Mouse (Mus musculus): Measurements from ENCODE around the gene Ptpn7. TPM values are rescaled to one million over a fixed set of nuclear protein-coding genes. Genes with fewer than 3 reads are reported as not detected.

The Ptpn7 gene
- polyA plus RNA-seq, 1 experiment from 2014 or later = 2.3 TPM

DNA sequence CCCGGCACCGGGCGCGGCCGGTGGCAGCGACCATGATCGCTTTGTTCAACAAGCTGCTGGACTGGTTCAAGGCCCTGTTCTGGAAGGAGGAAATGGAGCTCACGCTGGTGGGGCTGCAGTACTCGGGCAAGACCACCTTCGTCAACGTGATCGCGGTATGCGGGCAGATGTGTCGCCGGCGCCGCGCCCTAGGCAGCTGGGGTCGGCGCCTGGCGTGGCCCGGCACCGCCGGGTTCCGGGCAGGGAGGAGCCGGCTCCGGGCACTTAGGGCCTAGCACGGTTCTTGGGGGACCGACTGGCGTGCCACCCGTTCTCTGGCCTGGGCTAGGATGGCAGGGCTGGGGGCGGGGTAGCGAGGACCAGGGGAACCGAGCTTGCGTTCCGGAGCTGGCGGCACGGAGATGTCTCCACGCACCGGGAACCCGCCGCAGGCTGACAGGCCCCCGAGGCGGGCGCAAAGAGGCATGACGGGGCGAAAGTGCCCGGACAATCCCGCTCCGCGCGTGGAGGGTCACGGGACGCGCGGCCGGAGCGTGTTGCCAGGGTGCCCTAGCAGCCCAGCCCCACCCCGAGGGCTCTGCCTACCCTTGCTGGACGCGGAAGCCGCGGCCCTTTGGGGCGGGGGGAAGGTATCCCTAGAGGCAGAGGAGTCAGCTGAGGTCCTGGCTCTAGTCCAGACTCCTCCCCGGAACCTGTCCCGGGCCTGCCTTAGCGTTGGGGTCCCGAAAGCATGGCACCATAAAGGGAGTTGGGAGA, 14.6 kb downstream of the Ptpn7 start:
- peaks cover 12% of the 10 kb centered on the region for H3K36me3 ChIP-seq (replicated peaks)
- under 1% methylated on average over 69 of the region's 69 CpGs for WGBS
- H3K27ac ChIP-seq = peak overlapping the region; percentile 92
- peaks cover 35% of the 10 kb centered on the region for H3K27me3 ChIP-seq (ENCODE audit: poor library complexity, severe bottlenecking)
- peak; percentile 70 for DNase-seq (ENCODE audit: extremely low spot score, low spot score)
- no peaks in the 10 kb centered on the region for H3K9me3 ChIP-seq
- peaks cover 28% of the 10 kb centered on the region for H3K4me1 ChIP-seq
- H3K4me3 ChIP-seq = peak overlapping the region; percentile 96

DNA sequence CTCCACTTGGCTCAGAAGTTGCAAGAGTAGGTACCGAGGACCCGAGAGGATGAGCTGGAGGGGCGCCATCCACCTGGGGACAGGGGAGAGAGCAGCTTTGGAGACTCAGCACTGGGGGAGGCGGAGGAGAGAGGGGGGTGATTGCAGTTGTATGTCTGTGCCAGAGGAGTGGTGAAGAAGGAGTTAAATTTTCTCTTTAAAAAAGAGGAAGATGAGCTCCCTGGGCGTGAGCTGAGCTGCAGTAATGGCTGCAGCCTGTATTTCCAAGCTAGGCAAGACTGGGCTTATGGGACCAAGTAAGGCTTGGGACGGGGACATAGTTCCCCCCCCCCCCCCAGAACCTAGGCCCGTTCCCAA, 15.2 kb downstream of the Ptpn7 start:
- Histone ChIP-seq H3K36me3 (replicated peaks) (peaks cover 17% of the 10 kb centered on the region), H3K4me3 (peak overlapping the region; percentile 96), H3K4me1 (peaks cover 28% of the 10 kb centered on the region), H3K9me3 (no peaks in the 10 kb centered on the region), H3K27me3 (ENCODE audit: poor library complexity, severe bottlenecking) (peaks cover 34% of the 10 kb centered on the region), H3K27ac (peak overlapping the region; percentile 92)
- no peak for DNase-seq (ENCODE audit: extremely low spot score, low spot score)
- 4% methylated on average over 7 of the region's 7 CpGs for WGBS

DNA sequence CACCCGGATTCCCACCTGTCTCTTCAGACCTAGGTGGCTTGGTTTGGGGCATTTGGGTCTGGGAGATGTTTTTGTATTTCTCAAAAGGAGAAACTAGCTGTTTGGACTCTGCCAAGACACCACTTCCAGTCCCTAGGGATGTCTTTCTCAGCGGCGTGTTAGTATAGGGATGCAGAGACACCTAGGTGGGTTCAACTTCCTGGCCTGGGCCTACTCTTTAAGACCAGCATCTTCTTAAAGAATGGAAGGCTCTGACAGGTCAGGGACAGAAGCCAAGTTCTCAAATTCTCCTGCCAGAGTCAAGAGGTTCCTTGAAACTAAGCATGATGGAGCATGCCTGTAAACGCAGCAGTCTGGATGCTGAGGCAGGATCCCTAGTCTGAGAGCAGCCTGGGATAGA, 16.0 kb downstream of the Ptpn7 start:
- no peak overlapping the region for H3K27ac ChIP-seq
- H3K4me1 ChIP-seq = peaks cover 28% of the 10 kb centered on the region
- no peaks in the 10 kb centered on the region for H3K9me3 ChIP-seq
- H3K27me3 ChIP-seq (ENCODE audit: poor library complexity, severe bottlenecking) = peaks cover 26% of the 10 kb centered on the region
- peaks cover 18% of the 10 kb centered on the region for H3K36me3 ChIP-seq (replicated peaks)
- H3K4me3 ChIP-seq = peak overlapping the region; percentile 96
- no peak for DNase-seq (ENCODE audit: extremely low spot score, low spot score)
- WGBS = 83% methylated on average over 4 of the region's 4 CpGs

DNA sequence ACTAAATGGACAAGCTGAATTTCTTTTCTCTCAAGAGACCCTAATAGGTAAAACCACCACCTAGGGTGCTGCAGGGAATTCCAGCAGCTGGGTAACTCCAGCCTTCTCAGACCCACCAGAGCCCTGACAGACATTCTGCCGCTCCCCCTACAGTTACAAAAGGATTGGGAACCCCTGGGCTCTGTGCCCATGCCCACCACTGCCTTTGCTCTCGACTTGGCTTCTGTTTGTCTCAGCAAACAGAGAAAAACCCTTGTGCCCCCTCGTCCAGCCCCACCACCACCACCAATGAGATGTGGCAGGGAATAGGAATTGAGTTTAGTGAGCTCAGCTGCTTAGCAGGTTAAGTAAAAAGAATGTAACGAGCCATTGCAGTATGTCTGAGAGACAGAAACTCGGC, 16.5 kb downstream of the Ptpn7 start:
- 82% methylated on average over 5 of the region's 5 CpGs for WGBS
- Histone ChIP-seq H3K27ac (no peak overlapping the region), H3K4me3 (no peak overlapping the region)

DNA sequence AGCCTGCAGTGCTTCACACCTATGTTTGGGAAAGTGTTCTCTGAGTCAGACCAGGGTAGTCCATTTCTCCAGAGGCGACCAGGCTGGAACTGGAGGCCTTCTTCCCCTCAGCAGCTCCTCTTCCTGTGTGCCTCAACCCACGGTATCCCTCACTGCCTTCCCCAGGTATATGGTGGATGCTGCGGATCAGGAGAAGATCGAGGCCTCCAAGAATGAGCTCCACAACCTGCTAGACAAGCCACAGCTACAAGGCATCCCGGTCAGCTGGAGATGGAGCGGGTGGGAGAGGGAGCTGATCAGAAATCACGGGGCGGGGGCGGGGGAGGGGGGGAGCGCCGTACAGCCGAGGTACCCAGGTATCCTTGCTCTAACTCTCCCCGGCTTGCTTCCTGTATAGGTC, 21.5 kb downstream of the Ptpn7 start:
- DNase-seq (ENCODE audit: extremely low spot score, low spot score) = no peak
- WGBS = 19% methylated on average over 13 of the region's 13 CpGs
- no peaks in the 10 kb centered on the region for H3K27me3 ChIP-seq (ENCODE audit: poor library complexity, severe bottlenecking)
- H3K4me3 ChIP-seq = peak overlapping the region; percentile 42
- peaks cover 46% of the 10 kb centered on the region for H3K36me3 ChIP-seq (replicated peaks)
- no peaks in the 10 kb centered on the region for H3K9me3 ChIP-seq
- H3K27ac ChIP-seq = peak overlapping the region; percentile 86
- peaks cover 25% of the 10 kb centered on the region for H3K4me1 ChIP-seq

More for the DNA sequence above, 16.5 kb downstream of the Ptpn7 start:
- H3K27me3 ChIP-seq (ENCODE audit: poor library complexity, severe bottlenecking) = peaks cover 21% of the 10 kb centered on the region
- peaks cover 31% of the 10 kb centered on the region for H3K4me1 ChIP-seq
- DNase-seq (ENCODE audit: extremely low spot score, low spot score) = no peak
- peaks cover 18% of the 10 kb centered on the region for H3K36me3 ChIP-seq (replicated peaks)
- H3K9me3 ChIP-seq = no peaks in the 10 kb centered on the region

DNA sequence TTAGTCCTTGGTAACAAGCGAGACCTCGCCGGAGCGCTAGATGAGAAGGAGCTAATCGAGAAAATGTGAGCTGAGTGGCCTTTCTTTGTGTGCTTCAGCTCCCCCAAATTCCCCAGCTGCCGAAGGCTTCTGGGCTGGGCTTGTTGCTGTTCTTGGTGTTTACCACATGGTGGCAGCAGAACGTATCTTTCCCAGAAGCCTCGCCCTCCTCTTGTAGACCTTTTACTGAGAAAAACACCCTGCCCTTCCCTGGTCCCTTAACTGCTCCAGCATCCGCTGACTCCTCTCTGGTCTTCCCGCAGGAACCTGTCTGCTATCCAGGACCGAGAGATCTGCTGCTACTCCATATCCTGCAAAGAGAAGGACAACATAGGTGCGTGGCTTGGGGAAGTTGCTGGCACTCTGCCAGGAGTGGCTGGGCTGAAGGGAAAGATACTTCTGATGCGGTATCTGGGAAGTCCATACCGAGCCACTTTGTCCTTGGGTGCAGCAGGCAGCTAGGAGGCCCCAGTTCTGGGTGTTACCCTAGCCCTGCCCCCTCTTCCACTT, 22.0 kb downstream of the Ptpn7 start:
- Histone ChIP-seq H3K9me3 (no peaks in the 10 kb centered on the region), H3K4me3 (peak overlapping the region; percentile 42), H3K36me3 (replicated peaks) (peaks cover 46% of the 10 kb centered on the region), H3K4me1 (peaks cover 29% of the 10 kb centered on the region), H3K27me3 (ENCODE audit: poor library complexity, severe bottlenecking) (no peaks in the 10 kb centered on the region), H3K27ac (peak overlapping the region; percentile 86)
- 3% methylated on average over 14 of the region's 14 CpGs for WGBS
- DNase-seq (ENCODE audit: extremely low spot score, low spot score) = peak; percentile 79

DNA sequence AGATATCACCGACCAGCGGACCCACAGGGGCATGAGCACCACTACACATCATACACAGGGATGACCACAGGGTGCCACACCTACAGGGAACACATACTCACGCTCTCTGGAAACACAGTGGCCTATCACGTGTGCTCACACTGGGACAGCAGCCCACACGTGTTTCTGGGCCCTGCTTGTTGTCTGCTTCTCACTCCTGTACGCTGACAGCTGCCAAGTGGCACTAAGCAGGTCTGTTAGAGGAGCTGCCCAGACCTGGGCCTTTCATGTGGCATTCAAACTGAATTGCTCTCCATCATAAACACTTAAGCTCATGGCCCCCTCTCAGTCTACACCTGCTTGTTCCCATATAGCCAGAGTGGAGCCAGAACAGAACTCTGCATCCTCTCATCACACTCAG, 23.8 kb downstream of the Ptpn7 start:
- DNase-seq (ENCODE audit: extremely low spot score, low spot score) = no peak
- Histone ChIP-seq H3K9me3 (no peaks in the 10 kb centered on the region), H3K36me3 (replicated peaks) (peaks cover 39% of the 10 kb centered on the region), H3K27me3 (ENCODE audit: poor library complexity, severe bottlenecking) (no peaks in the 10 kb centered on the region), H3K4me1 (peaks cover 33% of the 10 kb centered on the region), H3K4me3 (no peak overlapping the region), H3K27ac (no peak overlapping the region)
- WGBS = 89% methylated on average over 6 of the region's 6 CpGs

DNA sequence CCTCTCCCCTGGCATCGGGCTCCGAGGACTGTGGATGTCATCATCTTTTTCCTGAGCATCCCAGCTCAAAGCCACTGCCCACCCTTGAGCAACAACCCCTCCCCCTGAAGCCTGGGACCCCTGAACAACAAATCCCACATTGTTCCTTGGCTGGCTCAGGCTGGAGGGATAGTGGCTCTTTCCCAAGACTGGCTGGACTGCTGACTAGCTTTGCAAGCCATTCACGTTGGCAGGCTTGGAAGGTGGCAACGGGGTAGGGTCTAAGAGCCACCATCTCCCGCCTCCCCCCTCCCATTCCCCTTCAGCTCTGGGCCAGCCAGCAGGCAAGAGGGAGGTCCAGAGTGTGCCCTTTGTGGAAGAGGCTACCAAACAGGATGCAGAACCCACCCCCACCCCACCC, 26.1 kb downstream of the Ptpn7 start:
- no peaks in the 10 kb centered on the region for H3K9me3 ChIP-seq
- no peak for DNase-seq (ENCODE audit: extremely low spot score, low spot score)
- no peak overlapping the region for H3K4me3 ChIP-seq
- 65% methylated on average over 5 of the region's 5 CpGs for WGBS
- no peaks in the 10 kb centered on the region for H3K27me3 ChIP-seq (ENCODE audit: poor library complexity, severe bottlenecking)
- H3K27ac ChIP-seq = peak overlapping the region; percentile 69
- peaks cover 28% of the 10 kb centered on the region for H3K36me3 ChIP-seq (replicated peaks)
- H3K4me1 ChIP-seq = peaks cover 38% of the 10 kb centered on the region

DNA sequence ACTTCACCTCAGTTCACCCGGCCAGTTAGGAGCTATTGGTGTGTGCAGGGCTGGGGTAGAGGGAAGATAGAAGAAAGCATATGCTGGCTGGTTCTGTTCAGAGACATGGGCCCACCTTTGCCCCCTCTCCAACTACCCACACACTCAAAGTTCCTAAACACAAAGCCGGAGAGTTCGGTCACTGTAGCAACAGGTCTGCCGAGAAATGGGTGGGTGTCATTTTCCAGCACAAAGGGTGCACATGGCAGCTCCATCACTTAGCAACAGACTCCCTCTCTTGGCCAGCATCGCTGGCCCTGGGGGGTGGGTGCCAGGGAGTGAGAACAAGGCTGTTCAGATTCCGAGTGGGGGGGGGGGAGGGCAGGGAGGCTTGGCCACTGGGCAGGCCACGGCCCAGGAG, 26.6 kb downstream of the Ptpn7 start:
- Histone ChIP-seq H3K27ac (peak overlapping the region; percentile 69), H3K4me3 (no peak overlapping the region), H3K9me3 (no peaks in the 10 kb centered on the region), H3K36me3 (replicated peaks) (peaks cover 28% of the 10 kb centered on the region), H3K4me1 (peaks cover 34% of the 10 kb centered on the region), H3K27me3 (ENCODE audit: poor library complexity, severe bottlenecking) (no peaks in the 10 kb centered on the region)
- WGBS = 72% methylated on average over 7 of the region's 7 CpGs
- DNase-seq (ENCODE audit: extremely low spot score, low spot score) = no peak

DNA sequence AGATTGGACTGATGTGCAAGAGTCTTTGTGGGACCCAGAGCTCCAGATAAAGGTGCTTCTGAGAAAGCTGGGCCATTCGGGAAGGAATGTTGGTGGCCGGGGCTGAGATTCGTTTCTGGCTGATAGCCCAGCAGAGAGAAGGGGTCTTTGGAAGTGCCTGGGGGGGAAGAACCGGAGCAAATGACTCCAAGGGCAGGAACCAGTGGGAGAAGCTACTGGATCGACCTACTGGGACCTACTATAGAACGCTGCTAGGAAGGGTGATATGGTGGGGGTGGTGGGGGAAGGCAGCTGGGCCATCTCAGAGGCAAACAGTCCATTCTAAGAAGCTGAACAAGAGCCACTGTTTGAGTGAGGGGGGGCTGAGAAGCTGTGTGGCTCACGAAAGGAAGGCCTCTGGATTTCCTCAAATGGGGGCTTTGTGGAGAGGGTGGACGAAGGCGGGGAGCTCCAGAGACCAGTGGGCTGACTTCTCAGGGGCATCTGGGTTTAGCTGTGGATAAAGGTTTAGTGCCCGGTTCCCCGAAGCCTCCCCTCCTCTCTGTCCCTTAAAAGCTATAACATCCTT, 27.1 kb downstream of the Ptpn7 start:
- H3K4me1 ChIP-seq = peaks cover 28% of the 10 kb centered on the region
- peak overlapping the region; percentile 69 for H3K27ac ChIP-seq

DNA sequence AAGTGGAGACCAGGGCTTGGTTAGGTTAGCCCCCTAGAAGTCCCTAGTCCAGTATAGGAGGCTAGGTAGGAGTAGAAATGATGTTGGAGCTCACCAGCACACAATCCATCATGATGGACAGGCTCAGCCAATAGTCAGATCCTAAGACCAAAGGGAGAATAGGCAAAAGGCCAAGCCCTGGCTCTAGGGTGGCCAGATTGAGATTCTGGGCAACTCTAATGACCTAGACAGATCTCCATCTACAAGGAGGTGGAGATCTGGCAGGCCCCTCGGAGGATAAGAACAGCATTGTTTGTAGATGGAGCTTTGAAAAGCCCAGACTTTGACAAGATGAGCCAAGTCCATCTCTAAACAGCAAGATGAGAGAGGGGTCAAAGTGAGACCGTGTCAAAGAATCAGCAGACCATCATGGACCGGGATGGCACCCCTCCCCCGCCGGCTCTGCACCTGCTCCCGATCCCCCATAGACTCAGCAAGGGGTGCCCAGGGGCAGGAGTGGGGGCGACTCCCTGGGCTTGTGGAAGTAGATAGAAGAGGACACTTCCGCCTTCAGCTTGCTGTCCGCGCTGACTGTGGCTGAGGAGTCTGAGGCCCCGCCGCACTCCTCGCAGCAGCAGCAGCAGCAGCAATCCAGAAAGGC, 28.0 kb downstream of the Ptpn7 start:
- no peaks in the 10 kb centered on the region for H3K27me3 ChIP-seq (ENCODE audit: poor library complexity, severe bottlenecking)
- H3K9me3 ChIP-seq = no peaks in the 10 kb centered on the region
- peaks cover 21% of the 10 kb centered on the region for H3K4me1 ChIP-seq
- no peak overlapping the region for H3K27ac ChIP-seq
- DNase-seq (ENCODE audit: extremely low spot score, low spot score) = no peak
- WGBS = 85% methylated on average over 13 of the region's 13 CpGs
- H3K36me3 ChIP-seq (replicated peaks) = peaks cover 17% of the 10 kb centered on the region
- no peak overlapping the region for H3K4me3 ChIP-seq

More for the DNA sequence above, 27.1 kb downstream of the Ptpn7 start:
- H3K36me3 ChIP-seq (replicated peaks) = peaks cover 26% of the 10 kb centered on the region
- no peaks in the 10 kb centered on the region for H3K9me3 ChIP-seq
- WGBS = 87% methylated on average over 11 of the region's 11 CpGs
- H3K4me3 ChIP-seq = no peak overlapping the region
- no peak for DNase-seq (ENCODE audit: extremely low spot score, low spot score)
- no peaks in the 10 kb centered on the region for H3K27me3 ChIP-seq (ENCODE audit: poor library complexity, severe bottlenecking)

DNA sequence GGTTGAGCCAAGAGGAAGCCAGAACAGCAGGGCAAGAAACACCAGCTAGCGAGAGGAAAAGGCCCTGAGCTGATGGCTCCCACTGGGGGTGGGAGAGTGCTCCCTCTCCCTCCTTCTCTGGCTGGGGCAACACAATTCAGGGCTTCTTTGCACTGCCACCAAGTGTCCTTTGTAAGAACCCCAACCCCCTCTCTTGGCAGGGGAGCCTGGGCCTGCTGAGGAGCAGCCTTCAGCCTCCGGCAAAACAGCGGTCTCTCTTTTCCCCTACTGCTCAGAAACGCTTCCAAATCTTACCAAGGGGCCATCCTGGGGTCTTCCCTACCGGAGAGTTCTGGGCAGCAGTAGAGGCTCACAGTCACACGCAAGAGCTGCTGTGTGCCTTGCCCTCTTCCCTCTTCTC, 30.2 kb downstream of the Ptpn7 start:
- H3K4me3 ChIP-seq = no peak overlapping the region

DNA sequence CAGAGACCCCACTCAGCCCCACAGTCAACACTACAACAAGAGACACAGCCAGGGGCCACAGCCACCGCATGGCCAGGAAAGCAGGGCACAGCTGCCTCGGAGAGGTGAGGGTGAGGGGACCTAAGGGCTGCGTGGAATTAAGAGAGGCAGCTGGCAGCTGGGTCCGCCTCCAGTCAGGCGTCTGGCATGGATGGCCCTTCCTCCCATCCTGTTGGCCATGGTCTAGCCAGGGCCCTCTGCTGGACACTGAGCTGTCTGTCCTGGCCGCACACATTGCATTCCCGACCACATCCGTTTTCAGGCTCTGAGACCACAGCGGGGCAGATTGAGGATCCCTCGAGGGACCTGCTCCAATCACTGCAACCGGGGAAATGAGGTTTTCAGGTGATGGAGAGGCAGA, 34.9 kb downstream of the Ptpn7 start, which contains the start of gene Gpr37l1:
Gene Gpr37l1, minus strand, starts transcription at position 247 of the 400 bp plus-strand sequence.
- no peak within 1 kb of the TSS for H3K4me3 ChIP-seq
- 71% methylated on average over 11 of the region's 11 CpGs for WGBS
- peaks cover 5% of the 10 kb centered on the region; the same call in 1 of the 2 replicates for H3K4me1 ChIP-seq
- H3K9me3 ChIP-seq = no peaks in the 10 kb centered on the region
- no peaks in the 10 kb centered on the region for H3K36me3 ChIP-seq (replicated peaks)
- no peaks in the 10 kb centered on the region for H3K27me3 ChIP-seq (ENCODE audit: poor library complexity, severe bottlenecking)
- H3K27ac ChIP-seq = no peak within 1 kb of the TSS
- no peak for DNase-seq (ENCODE audit: extremely low spot score, low spot score)

More for the DNA sequence above, 30.2 kb downstream of the Ptpn7 start:
- H3K27ac ChIP-seq = 0 out of 2 replicates have a peak overlapping the region, but pooled peaks have one; percentile 16
- no peak for DNase-seq (ENCODE audit: extremely low spot score, low spot score)
- H3K36me3 ChIP-seq (replicated peaks) = no peaks in the 10 kb centered on the region
- peaks cover 21% of the 10 kb centered on the region for H3K4me1 ChIP-seq
- 37% methylated on average over 6 of the region's 6 CpGs for WGBS
- no peaks in the 10 kb centered on the region for H3K27me3 ChIP-seq (ENCODE audit: poor library complexity, severe bottlenecking)
- H3K9me3 ChIP-seq = no peaks in the 10 kb centered on the region

Measured in forebrain, embryonic 10.5 days (tissue).